Mouse (Mus musculus) gastrocnemius, postnatal 10 days (tissue): ENCODE results near the gene Nfam1. TPM values are rescaled to one million over a fixed set of nuclear protein-coding genes. Genes with fewer than 3 reads are reported as not detected.

ENCODE experiments used
- DNase-seq: peaks from one replicate; pipeline ENCODE4 v3.0.0; 2021; ENCODE audit warnings: mixed read lengths
- total RNA-seq, 2 experiments: library from RNA; stranded (reverse); gene quantifications; 2 replicates each; pipeline ENCODE4 v1.2.3; 2021

The Nfam1 gene
- total RNA-seq, 2 experiments from 2014 or later: 1.4 to 3.0 TPM

DNA sequence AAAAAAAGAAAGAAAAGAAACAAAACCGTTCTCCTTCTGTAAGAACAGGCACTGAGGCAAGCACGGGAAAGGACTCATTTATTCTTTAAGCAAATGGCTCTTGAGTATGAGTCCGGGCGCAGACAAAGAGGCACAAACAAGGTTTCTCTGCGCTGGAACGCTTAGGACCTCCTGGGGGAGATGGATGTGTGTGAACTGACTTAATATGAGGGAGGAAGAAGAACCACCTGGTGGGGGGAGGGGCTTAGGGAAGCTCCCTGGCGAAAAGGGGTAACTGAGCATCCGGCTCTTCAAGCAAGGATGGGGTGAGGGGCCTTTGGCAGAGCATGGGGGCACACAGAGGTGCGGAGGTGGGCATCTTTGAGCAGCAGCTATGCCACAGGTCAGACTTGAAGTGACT lies 40.2 kb downstream of the Nfam1 start:
- DNase-seq: no peak

DNA sequence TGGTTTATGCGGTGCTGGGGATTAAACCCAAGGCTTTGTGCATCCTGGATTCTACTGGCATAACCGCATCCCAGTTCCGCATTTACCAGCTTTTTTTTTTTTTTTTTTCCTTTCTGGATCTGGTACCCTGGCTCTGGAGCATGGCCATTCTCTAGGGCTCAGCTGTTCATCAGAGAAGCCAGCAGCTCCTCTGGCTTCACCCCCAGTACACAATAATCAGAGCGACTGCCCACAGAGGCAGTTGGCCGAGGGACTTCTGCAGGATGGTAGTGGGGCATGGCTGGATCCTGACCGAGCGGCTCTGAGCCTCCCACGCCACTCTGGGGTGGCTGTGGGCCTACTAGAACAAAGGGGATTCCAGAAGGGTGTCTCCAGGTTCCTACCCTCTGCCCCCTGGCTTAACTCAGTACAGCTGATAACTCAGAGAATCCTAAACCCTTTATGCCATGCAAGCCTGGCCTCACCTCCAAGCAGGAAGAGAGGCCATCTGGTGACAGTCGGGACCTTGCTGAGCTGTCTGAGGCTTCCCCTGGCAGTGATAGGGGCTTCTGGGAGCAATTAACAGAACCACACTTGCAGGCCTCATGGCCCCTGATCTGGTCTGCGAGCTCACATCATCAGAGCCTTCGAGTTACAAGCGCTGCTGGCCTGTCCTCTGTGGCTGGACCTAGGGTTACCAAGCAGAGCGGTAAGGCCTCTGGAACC lies 40.9 kb downstream of the Nfam1 start:
- DNase-seq: no peak

DNA sequence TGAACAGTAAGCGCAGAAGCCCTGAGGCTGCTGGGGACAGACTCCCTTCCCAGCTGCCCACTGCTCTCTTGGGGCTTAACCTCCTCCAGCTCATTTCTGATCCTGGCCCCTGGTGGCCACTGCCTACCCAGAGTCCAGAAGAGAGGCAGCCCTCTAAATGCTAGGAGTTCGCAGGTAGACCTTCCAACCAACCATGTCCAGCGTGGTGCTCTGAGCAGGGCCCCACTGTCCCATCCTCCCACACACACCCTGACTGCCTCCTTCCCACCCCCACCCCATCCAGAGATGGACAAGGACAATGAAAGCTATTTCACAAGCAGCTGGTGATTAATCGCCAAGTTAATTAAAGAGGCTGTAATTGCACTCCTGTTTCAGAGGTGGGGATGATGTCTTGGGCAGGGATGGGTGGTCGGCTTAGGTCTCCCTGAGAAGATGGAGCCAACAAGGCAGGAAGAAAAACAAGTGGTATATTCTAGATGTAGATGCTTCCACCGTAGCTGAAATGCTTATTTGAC lies 43.9 kb downstream of the Nfam1 start:
- DNase-seq: no peak

DNA sequence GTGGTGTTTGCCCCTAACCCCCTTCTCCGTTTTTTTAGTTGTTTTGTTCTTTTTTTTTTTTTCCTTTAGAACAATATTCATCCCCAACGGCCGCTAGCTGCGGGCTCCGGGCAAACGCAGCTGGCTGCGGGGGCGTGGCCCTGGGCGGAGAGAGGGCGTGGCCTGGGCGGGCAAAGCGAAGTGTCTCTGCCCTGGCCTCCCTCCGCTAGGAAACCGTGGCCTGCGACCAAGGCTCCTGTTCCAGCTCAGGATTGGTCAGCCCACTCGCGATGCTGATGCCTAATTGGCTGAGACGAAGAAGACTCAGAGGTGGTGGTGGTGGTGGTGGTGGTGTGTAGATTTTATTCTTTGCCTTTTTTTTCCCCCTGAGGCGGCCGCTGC lies 45.4 kb downstream of the Nfam1 start, which contains the start of gene Tcf20:
Gene Tcf20 (minus strand): TSS at position 141 of the 381 bp plus-strand sequence.
- DNase-seq: peak; percentile 98

DNA sequence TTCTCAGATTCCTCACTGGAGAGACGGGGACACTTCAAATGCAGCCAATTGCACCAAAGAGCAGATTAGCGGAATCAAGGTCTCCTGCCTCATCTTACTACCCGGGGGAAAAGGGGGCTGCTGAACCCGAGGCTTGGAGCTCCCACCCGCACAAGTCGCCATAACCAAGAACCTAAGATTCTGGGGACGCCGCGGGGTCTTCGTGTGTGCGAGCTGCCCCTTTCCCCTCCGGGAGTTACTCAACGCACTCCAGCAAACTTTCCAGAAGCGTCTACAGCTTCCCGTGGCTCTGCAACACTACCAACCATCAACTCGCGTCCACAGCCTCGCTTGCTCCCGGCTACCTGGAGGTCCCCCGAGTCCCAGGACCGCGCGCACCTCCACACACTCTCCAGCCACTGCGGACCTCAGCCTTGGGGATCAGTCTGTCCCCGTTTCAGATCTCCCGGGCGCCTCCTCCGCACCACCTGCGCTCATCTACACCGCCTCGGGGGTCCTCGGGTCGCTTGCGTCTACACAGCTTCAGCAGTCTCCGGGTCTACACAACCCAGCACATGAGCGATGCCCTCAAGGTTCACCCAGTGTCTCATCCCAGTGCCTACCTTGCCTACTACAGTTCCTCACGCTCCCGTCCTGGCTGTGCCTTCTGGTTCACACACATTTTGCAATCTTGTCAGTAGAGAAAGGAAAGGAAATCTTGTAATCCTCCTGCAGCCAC lies 45.9 kb downstream of the Nfam1 start:
- no peak for DNase-seq

DNA sequence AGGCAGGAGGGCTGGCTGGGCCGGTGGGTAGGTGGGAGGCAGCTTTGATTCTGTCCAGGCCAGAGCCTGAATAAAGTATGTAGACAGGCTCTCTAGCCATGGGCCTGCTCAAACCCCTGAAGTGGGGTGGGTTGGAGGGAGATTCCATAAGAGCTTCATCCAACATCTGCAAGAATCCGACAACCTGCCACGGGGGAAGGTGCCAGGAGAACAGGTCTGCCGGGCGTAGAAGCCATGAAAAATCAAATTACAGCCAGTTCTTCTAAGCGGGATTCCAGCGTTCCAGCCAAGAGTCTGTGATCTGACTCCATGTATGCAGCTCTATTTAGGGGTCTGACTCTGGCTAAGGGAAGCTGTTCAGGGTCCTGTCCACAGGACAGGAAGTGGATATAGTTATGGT lies 48.5 kb downstream of the Nfam1 start:
- no peak for DNase-seq

DNA sequence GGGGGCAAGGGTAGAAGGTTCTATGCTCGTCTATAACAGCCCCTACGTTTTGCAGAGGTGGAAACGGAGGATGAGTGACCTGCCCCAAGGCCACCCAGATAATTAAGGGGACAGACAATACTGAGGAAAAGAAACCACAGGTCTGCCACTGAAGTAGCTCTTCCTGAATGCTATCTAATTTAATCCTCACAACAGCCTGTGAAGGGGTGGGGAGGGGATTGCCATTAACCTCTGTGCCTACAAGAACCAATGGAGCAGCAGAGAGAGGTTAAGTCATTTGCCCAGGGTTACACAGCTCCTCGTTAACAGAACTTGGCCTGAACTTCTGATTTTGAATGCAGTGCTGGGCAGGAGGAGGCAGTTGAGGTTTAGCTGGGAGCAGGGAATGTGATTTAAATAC lies 49.0 kb downstream of the Nfam1 start:
- no peak for DNase-seq

DNA sequence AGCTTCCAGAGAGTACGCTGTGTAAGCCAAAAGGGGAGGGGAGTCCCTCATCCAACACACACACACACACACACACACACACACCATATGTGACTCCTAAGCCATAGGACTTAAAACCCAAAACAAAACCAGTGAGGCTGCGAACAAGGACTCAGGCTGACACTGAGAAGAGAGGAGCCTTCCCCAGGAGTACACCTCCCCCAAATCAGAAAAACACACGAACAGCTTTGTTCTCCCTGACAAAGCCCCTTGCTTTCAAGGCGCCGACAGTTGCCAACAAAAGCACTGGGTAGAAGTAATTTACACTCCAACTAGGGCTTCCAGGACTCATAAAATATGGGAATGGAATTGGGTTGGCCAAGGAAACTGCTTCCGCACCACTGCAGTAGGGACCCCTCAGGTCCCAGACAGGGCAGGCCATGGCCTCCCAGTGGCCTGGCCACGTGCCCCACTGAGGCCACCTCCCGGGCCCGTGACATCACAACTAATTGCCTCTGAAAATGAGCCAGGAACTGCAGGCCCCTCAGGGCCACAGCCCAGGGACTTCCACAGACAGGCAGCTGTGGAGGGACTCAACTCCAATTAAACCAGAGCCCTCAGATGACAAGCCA lies 49.6 kb downstream of the Nfam1 start:
- peak; percentile 42 for DNase-seq

DNA sequence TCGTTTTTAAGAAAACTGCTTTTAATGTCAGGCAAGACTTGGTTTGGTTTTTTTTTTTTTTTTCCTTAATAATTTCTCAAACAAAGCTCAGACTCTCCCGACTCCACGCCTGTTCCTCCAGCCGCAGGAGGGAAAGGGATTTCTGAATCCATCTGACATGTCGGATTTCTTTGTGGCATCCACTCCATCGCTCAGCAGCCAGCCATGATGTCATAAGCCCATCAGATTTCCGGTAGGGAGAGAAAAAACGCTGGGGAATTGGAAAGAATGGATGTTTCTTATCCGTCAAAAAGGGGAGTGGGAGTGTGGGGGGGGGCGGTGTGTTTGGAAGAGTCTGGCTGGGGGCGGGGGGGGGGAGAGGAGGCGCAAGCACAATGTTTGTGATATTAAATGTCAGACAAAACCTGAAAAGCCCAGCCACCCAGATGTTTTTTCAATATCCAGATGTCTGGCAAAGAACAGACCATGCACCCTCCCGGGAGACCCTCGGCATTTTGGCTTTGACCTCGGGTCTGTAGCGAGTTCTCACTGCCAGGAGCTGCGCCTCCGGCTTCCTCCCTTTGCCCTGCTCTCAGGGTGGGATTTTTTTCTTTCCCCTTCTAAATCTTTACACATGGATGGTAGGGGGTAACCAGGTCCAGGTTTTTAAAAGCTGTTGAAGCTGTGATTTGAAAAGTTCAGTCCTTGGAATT lies 50.2 kb downstream of the Nfam1 start:
- peak; percentile 69 for DNase-seq

DNA sequence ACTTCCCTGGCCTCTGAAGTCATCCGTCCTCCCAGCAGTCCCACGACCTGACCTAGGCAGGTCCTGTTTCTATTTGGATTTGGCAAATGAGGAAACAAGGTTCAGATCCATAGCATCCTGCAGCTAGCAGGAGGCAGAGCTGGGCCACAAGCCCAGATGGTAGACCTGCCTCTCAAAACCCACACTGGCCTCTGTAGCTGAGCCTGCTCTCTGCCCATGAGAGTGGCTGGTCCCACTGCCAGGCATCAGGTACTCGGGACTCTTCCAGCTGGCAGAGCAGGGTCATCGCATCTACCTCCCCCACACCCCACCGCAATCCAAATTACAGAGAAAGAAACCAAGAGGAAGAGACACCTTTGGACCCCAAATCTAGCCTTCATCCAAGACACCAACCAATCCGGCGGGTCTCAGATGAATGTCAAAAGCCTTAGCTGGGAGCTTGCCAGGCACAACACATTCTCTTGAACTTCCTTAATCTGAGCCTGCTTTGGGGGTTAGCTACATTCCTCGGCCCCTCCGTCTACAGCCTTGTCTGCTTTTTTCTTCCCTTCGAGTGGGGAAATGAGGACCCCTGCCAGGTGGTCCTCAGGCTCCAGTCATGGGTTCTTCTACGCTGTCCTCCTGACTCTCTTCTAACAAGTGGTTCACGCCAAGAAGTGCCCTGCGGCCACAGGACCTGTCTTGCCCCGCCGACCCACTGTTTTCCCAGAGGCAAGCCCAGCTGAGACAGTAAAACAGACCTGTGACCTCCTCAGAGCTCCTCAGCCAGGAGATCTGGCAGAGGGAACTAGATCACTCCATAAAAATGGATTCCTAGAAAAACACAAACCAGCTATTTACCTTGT lies 51.2 kb downstream of the Nfam1 start:
- no peak for DNase-seq

DNA sequence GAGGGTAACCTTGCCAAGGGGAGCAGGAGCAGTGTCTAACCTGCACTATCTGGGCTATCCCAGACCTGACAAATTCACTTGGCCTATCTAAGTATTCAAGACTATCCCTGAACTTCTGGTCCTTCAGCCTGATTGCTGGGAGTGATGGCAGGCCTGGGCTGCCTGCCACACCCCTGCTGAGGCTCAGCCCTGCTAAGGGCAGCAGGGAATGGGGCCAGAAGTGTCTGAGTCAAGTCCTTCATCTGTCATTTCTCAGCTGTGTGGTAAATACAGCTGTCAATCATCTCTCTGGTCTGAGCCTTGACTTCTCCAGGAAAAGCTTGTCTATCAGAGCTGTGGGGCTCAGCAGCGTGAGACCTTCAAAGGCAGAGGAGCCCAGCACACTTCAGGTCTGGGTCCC lies 53.6 kb downstream of the Nfam1 start:
- DNase-seq: no peak

DNA sequence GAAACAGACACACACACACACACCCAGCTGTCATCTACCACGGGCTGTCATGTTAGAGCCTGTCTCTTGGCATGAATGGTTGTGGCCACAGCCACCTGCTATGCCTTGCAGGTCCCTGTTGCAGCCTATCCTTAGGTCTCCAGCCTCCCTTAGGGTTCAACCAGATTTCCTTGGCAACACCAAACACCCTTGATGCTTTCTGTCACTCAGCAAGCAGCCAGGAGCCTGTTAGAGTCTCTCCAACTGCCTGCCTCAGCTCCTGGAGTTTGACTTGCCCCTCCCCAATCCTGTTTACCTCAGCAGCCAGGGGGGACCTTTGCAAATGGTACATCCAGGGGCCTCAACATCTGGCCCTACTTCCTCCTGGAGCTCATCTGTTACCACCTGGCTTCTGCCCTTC lies 58.6 kb downstream of the Nfam1 start:
- no peak for DNase-seq

DNA sequence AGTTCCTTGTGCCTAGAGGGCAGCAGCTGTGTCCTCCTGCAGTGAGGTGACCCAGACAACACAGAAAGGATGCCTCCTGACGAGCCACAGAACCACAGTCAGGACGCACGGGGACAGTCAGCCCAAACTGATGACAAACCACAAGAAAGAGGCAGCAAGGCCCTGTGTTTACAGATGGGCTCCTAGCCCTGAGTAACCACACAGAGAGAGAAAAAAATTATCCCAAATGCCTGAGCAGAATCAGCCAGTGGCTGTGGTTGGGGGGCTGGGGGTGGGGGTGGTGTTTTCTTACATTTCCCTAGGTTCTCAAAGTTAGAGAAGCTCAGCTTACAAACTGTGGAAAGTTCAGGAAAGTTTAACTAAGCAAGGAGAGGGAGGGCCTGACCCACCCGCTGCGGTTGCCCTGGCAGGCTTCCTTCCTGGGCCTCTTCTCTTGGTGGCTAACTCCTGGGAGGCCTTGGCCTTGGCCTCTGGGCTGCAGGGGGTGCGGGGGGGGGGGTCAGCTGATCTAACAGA lies 63.8 kb downstream of the Nfam1 start:
- no peak for DNase-seq

DNA sequence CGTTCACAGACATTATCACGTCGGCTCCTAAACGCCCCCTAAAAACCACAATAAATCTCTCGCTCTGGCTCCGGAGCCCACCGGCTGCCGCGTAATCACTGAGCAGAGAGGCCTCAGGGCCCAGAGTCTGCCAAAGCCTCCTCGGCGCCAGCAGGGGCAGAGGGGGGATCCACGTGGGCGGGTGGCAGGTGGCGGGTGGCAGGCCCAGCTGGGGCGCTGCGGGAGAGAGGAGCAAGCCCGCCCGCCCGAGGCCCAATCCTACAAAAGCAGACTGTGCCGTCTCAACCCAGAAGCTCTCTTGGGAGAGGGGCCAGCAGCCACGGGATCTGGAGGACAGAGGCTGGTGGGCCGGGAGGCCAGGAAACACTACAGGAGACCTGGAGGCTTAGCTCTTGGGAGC lies 64.7 kb downstream of the Nfam1 start:
- DNase-seq: peak; percentile 41

DNA sequence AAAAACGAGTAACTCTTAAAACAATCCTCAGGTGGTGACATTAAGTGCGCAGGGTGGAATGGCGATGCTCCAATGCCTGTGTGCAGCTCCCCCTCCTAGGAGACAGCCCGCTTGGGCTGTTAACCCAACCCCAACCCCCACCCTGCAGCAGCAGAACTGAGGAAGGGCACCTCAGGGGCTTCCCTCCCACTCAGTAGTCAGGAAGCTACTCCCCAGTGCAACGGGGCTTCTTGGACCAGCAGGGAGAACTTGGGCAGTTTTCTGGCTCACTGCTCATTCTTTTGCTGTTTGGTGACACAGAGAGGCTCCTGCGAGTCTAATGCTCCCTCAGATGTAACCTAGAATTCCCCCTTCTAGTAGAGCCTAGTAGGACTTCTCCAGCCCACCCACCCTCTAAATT lies 65.2 kb downstream of the Nfam1 start:
- DNase-seq: no peak

DNA sequence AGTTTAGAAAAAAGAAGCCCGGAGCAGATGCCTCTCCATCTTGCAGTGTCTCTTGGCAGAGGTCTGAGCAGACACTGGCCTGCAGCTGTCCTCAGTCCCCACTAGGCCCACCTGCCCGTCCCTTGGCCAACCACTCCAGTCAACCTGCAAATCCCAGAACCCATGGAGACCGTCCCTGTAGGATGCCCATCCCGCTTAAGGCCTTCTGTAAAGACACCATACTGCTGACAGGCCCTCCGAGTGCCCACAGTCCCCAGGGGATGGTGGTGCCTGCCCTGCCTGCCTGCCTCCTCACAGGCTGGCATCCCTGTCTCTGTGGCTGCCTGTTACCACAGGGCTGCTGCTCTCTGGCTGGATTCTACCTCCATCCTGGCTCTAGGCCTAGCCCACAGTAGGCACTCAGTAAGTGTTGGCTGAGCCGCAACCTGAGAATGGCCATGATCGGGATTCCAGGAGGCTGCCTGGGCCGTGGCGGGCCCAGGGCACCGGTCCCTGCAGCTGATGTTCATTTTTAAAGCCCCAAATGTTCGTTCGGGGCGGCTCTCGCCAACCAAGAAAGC lies 68.8 kb downstream of the Nfam1 start:
- no peak for DNase-seq

DNA sequence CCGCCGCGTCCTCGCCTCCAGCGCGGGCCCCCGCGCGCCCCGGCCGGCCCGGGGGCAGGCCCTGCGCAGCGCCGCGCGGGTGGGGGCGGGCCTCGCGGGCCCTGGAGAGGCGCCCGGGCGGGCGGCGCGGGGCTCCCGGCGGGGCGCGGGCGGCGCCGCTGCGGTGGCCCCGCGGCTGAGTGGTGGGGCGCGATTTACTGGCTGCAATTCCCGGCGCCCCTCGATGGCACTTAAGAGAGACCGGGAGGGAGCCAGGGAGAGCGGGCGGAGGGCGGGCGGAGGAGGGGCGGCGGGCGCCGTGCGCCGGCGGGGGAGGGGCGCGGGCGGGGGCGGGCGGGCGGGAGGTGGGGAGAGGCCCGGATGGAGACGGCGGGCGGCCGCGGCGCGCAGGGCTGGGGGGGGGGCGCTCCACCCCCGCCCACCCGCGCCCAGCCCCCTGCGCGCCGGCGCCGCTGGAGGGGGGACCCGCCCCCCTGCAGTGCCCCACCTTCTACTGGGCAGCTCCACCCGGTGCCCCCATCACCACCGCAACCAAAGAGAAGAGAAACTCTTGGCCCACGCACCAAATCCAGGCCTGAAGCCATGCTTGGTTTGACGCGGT lies 69.5 kb downstream of the Nfam1 start:
- peak; percentile 17 for DNase-seq

DNA sequence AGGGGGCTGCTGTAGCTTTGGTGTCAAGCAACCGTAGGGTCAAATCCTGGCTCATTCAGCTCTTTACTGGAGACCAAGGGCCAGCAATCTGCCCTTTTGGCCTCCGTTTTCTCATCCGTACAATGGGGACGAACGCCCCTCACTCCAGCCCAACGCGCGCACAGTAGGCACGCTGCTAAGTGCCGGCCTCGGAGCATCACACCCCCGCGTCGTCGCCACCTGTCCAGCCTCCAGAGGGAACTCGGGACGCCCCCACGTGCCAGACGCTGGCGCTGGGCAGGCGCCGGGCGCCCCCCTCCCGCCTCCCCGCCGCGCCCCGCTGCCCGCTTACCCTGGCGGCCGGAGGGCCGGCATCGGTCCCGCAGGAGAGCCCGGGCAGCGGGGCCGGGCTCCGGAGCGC lies 70.0 kb downstream of the Nfam1 start:
- DNase-seq: peak; percentile 32

DNA sequence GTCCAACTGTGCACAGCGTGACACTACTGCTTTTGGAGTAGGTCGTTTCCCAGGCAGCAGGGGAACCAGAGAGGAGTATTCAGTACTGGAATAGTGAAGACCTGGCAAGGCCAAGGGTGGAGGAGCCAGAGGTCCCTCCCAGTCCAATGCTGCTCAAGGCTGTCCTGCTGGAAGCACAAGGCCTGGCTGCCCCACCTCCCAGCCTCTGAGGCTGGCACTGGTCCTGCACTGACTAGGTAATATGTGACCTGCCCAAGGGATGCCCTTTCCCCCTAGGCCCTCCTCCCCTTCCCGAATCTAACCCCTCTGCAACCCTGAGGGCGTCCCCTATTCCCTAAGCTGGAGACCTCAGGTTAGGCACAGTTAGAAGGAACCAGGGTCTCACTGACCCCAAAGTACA lies 70.6 kb downstream of the Nfam1 start:
- no peak for DNase-seq

DNA sequence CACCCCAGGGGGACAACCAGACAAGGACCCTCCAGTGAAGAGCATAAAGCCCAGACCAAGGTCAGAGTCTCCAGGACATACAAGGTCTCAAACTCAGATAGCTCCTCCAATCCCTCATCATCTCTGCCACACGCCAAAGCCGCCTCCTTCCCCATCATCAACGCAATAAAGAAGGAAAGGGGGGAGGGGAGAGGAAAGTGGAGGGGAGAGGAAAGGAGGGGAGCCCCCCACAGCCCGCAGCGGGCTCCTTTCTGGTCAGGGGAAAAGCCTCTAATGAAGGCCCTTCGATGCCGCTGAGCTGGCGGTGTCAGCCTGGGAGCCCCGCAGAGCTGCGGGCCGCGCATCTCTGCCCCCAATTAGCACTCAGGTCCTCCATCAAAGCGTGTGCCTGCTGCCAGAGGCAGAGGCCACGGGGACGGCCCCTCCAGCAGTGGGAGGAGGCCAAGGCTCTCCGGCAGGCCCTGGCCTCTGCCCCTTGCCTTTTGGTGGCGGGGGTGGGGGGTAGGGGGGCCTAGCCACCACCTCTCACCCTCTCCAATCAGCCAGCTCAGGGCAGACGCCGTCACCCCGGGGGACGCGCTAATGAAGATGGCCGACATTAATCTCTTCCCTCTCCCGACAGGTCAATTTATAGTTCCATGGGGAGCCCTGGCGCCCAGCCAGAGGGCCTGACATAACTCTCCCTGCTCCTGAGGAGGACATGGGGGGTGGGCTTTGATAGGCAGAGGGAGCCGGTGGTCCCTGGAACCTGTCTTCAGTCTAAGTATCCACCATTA lies 72.1 kb downstream of the Nfam1 start:
- DNase-seq: peak; percentile 23
